Mouse (Mus musculus): ENCODE measurements around the gene Chn2.

Chn2 gene

GRCm38 (mm10) chr6:54203926-54204325, 164.6 kb downstream of the Chn2 start:
- no peak for DNase-seq

- DNase-seq, result no peak
Measured at GRCm38 (mm10) chr6:54204931-54205330, 165.6 kb downstream of the Chn2 start.

GRCm38 (mm10) chr6:54205471-54205870, 166.1 kb downstream of the Chn2 start:
- DNase-seq, result no peak

GRCm38 (mm10) chr6:54206221-54206738, 166.9 kb downstream of the Chn2 start:
- DNase-seq, result no peak

- no peak for DNase-seq
Measured at GRCm38 (mm10) chr6:54208786-54209185, 169.4 kb downstream of the Chn2 start.

GRCm38 (mm10) chr6:54210971-54211370, 171.6 kb downstream of the Chn2 start:
- no peak for DNase-seq

- DNase-seq, result no peak
Measured at GRCm38 (mm10) chr6:54211939-54212338, 172.6 kb downstream of the Chn2 start.

- no peak for DNase-seq
Measured at GRCm38 (mm10) chr6:54213743-54214142, 174.4 kb downstream of the Chn2 start.

GRCm38 (mm10) chr6:54215636-54216035, 176.3 kb downstream of the Chn2 start:
- no peak for DNase-seq

- no peak for DNase-seq
Measured at GRCm38 (mm10) chr6:54216512-54216911, 177.2 kb downstream of the Chn2 start.

GRCm38 (mm10) chr6:54220124-54220523, 180.8 kb downstream of the Chn2 start:
- DNase-seq, result no peak

GRCm38 (mm10) chr6:54223529-54223928, 184.2 kb downstream of the Chn2 start:
- DNase-seq, result no peak

GRCm38 (mm10) chr6:54224325-54224724, 185.0 kb downstream of the Chn2 start:
- no peak for DNase-seq

- DNase-seq, result no peak
Measured at GRCm38 (mm10) chr6:54225327-54225726, 186.0 kb downstream of the Chn2 start.

GRCm38 (mm10) chr6:54227061-54227460, 187.7 kb downstream of the Chn2 start:
- DNase-seq, result no peak

- DNase-seq, result no peak
Measured at GRCm38 (mm10) chr6:54228421-54228820, 189.1 kb downstream of the Chn2 start.

- DNase-seq, result no peak
Measured at GRCm38 (mm10) chr6:54228874-54229273, 189.5 kb downstream of the Chn2 start.

- DNase-seq, result peak; percentile 22
Measured at GRCm38 (mm10) chr6:54231769-54232558, 192.6 kb downstream of the Chn2 start.

- DNase-seq, result no peak
Measured at GRCm38 (mm10) chr6:54236441-54236840, 197.1 kb downstream of the Chn2 start.

- no peak for DNase-seq
Measured at GRCm38 (mm10) chr6:54241761-54242160, 202.4 kb downstream of the Chn2 start.

GRCm38 (mm10) chr6:54242286-54242685, 202.9 kb downstream of the Chn2 start:
- DNase-seq, result no peak

- no peak for DNase-seq
Measured at GRCm38 (mm10) chr6:54248354-54249252, 209.2 kb downstream of the Chn2 start.

GRCm38 (mm10) chr6:54251401-54252191, 212.2 kb downstream of the Chn2 start:
- DNase-seq, result no peak
